ENCODE assay signal across 9 mouse cellular contexts in genomic region chr7:65497733-65498583, GRCm38 (mm10). TPM values are rescaled to one million over a fixed set of nuclear protein-coding genes. Genes with fewer than 3 reads are reported as not detected.
DNase-seq lines count a peak whose midpoint lies in the region; ATAC-seq and TF ChIP-seq lines count a peak whose summit lies in the region.
"Had no signal": no experiment of that assay in that cellular context is flagged by ENCODE, and none has a peak within 500 bp of the region (broad histone marks: within the 10 kb centered on the region; RNA-seq: fewer than 3 reads in every experiment).

No protein-coding gene starts in this region.

- ATAC-seq in embryonic facial prominence, embryonic 12.5 days (ENCODE audit: insufficient number of reproducible peaks, insufficient read depth, low FRiP score, low TSS enrichment) = 0 out of 2 replicates have a peak, but pooled peaks have one; percentile 22
- ATAC-seq in limb, embryonic 11.5 days (ENCODE audit: insufficient number of reproducible peaks, low FRiP score, low TSS enrichment, low read depth) = no peak
- no peak; the same call in 1 of the 2 replicates for ATAC-seq in midbrain, postnatal 0 days (ENCODE audit: low FRiP score)

- H3K4me1 ChIP-seq in embryonic facial prominence, embryonic 12.5 days = no peaks in the 10 kb centered on the region
- no peaks in the 10 kb centered on the region for H3K4me1 ChIP-seq in limb, embryonic 11.5 days (ENCODE audit: control insufficient read depth, insufficient read depth, low read length)
- no peaks in the 10 kb centered on the region; the same call in 1 of the 2 replicates for H3K4me1 ChIP-seq in midbrain, postnatal 0 days (ENCODE audit: insufficient read depth, low read length)
- peaks cover 2% of the 10 kb centered on the region for H3K4me1 ChIP-seq in testis, adult 2 months (ENCODE audit: control insufficient read depth, insufficient read depth, low read length)

- 51% methylated on average over 12 of the region's 12 CpGs for WGBS in embryonic facial prominence, embryonic 12.5 days
- WGBS in limb, embryonic 11.5 days = 54% methylated on average over 12 of the region's 12 CpGs
- 57% methylated on average over 12 of the region's 12 CpGs for WGBS in midbrain, postnatal 0 days

- TF ChIP-seq CTCF in midbrain, postnatal 0 days (IDR thresholded peaks at IDR 0.05) = peak; percentile 73
- TF ChIP-seq CTCF in testis, adult 2 months (IDR thresholded peaks at IDR 0.05; ENCODE audit: control insufficient read depth, insufficient read depth, insufficient replicate concordance, low read depth, low read length) = peak; percentile 28; the same call in 1 of the 2 replicates

- DNase-seq in urinary bladder, adult 18-20 months (ENCODE audit: low spot score in 2 of 2) = peak; percentile 59 to 74
- no peak for DNase-seq in urinary bladder, postnatal 10 days (ENCODE audit: low spot score)
- peak; percentile 38 to 61 for DNase-seq in heart, adult 9 months (ENCODE audit: low spot score in 2 of 2)
- peak; percentile 40 to 66 for DNase-seq in kidney, adult 8-10 months
- DNase-seq in limb, embryonic 11.5 days (ENCODE audit: low spot score) = peak; percentile 80
- peak; percentile 69 for DNase-seq in midbrain, postnatal 0 days (ENCODE audit: low spot score)

- no peak overlapping the region for H3K27ac ChIP-seq in embryonic facial prominence, embryonic 12.5 days
- H3K27ac ChIP-seq in limb, embryonic 11.5 days (replicated peaks; ENCODE audit: low read depth, low read length) = no peak overlapping the region
- no peak overlapping the region for H3K27ac ChIP-seq in midbrain, postnatal 0 days (ENCODE audit: low read depth, low read length)
- H3K27ac ChIP-seq in testis, adult 2 months (ENCODE audit: control insufficient read depth, insufficient read depth, low read depth, low read length) = no peak overlapping the region
- H3K27ac ChIP-seq: limb, embryonic 12.5 days had no signal

- H3K9ac ChIP-seq in embryonic facial prominence, embryonic 12.5 days = no peak overlapping the region
- no peak overlapping the region for H3K9ac ChIP-seq in limb, embryonic 11.5 days (ENCODE audit: low read length)
- no peak overlapping the region for H3K9ac ChIP-seq in midbrain, postnatal 0 days (replicated peaks; ENCODE audit: low read length, poor library complexity, severe bottlenecking)
- H3K9ac ChIP-seq: limb, embryonic 12.5 days had no signal

- H3K4me3 ChIP-seq in embryonic facial prominence, embryonic 12.5 days = no peak overlapping the region
- H3K4me3 ChIP-seq in limb, embryonic 11.5 days (ENCODE audit: low read depth, low read length) = no peak overlapping the region
- H3K4me3 ChIP-seq in midbrain, postnatal 0 days (ENCODE audit: low read depth, low read length) = no peak overlapping the region
- no peak overlapping the region for H3K4me3 ChIP-seq in testis, adult 2 months (ENCODE audit: control insufficient read depth, low read depth, low read length)
- H3K4me3 ChIP-seq: limb, embryonic 12.5 days had no signal

- H3K4me2 ChIP-seq in embryonic facial prominence, embryonic 12.5 days (replicated peaks) = no peak overlapping the region
- H3K4me2 ChIP-seq in limb, embryonic 11.5 days (ENCODE audit: low read depth, severe bottlenecking) = no peak overlapping the region
- H3K4me2 ChIP-seq in midbrain, postnatal 0 days (ENCODE audit: low read depth, low read length, poor library complexity, severe bottlenecking) = no peak overlapping the region
- H3K4me2 ChIP-seq: limb, embryonic 12.5 days had no signal

- TF ChIP-seq POLR2A in testis, adult 2 months (IDR thresholded peaks at IDR 0.05; ENCODE audit: control insufficient read depth, low read depth, low read length) = no peak

- H3K27me3 ChIP-seq in embryonic facial prominence, embryonic 12.5 days = no peaks in the 10 kb centered on the region
- H3K27me3 ChIP-seq in limb, embryonic 11.5 days (ENCODE audit: control insufficient read depth, insufficient read depth, low read length) = no peaks in the 10 kb centered on the region
- H3K27me3 ChIP-seq in midbrain, postnatal 0 days (ENCODE audit: insufficient read depth, low read length) = no peaks in the 10 kb centered on the region
- no peaks in the 10 kb centered on the region for H3K27me3 ChIP-seq in testis, adult 2 months (ENCODE audit: control insufficient read depth, insufficient read depth, low read length)

- H3K36me3 ChIP-seq in embryonic facial prominence, embryonic 12.5 days = no peaks in the 10 kb centered on the region
- no peaks in the 10 kb centered on the region for H3K36me3 ChIP-seq in limb, embryonic 11.5 days (ENCODE audit: control insufficient read depth, insufficient read depth, low read length)
- H3K36me3 ChIP-seq in midbrain, postnatal 0 days (ENCODE audit: insufficient read depth, low read length) = no peaks in the 10 kb centered on the region
- no peaks in the 10 kb centered on the region for H3K36me3 ChIP-seq in testis, adult 2 months (ENCODE audit: control insufficient read depth, insufficient read depth, low read length)
- H3K36me3 ChIP-seq: limb, embryonic 12.5 days had no signal

- H3K9me3 ChIP-seq in embryonic facial prominence, embryonic 12.5 days = no peaks in the 10 kb centered on the region; the same call in 1 of the 2 replicates
- H3K9me3 ChIP-seq in limb, embryonic 11.5 days (ENCODE audit: control insufficient read depth, low read length) = no peaks in the 10 kb centered on the region
- no peaks in the 10 kb centered on the region for H3K9me3 ChIP-seq in midbrain, postnatal 0 days (ENCODE audit: low read length)
- H3K9me3 ChIP-seq: limb, embryonic 12.5 days had no signal

RNA-seq across cellular contexts. Expression of gene Tjp1, which starts 29.6 kb away (rescaled TPM):
- polyA plus RNA-seq in embryonic facial prominence, embryonic 12.5 days (2016; fragmentation: Nextera tagmentation; extraction: Ambion mirVana) = 23.1 and 27.6 TPM in 2 replicates
- 19.1 and 23.9 TPM in 2 replicates for polyA plus RNA-seq in limb, embryonic 11.5 days (2014; fragmentation: Nextera tagmentation; extraction: Ambion mirVana)
- 46.7 and 50.6 TPM in 2 replicates for total RNA-seq in midbrain, postnatal 0 days (2014; rRNA removed)
- polyA plus RNA-seq in midbrain, postnatal 0 days (2015; fragmentation: Nextera tagmentation; extraction: Ambion mirVana) = 17.9 and 23.2 TPM in 2 replicates
- polyA plus RNA-seq in testis, adult 2 months (2012; rRNA removed) = 24.9 and 29.3 TPM in 2 replicates
